Mouse (Mus musculus) liver, adult 2 months (tissue): ENCODE data around the gene Iscu. TPM values are rescaled to one million over a fixed set of nuclear protein-coding genes. Genes with fewer than 3 reads are reported as not detected.
A peak's percentile ranks its signal among the peaks of the same experiment; 100 is the strongest.
"Not testable (repeated sequence)": the region's sequence is repeated elsewhere in the genome, so short reads cannot be mapped to it uniquely, and the experiment has no call there.

Source experiments
- DNase-seq: peaks from one replicate; pipeline ENCODE4 v3.0.0-alpha.2; 2011; ENCODE audit warnings: low read depth, low spot score; ENCODE audit errors: extremely low read depth
- H3K27ac ChIP-seq: fragments of 200-500 bp; replicated peaks from 2 replicates; pipeline ENCODE4 v1.5.1; 2012; ENCODE audit warnings: low read depth, mild to moderate bottlenecking, control low read depth, inconsistent platforms, low read length; ENCODE audit not compliant: insufficient read depth
- H3K27me3 ChIP-seq: fragments of 200-500 bp; 2 replicates; pipeline ENCODE4 v1.6.1; 2012; ENCODE audit warnings: mild to moderate bottlenecking, moderate library complexity, low read length, inconsistent platforms; ENCODE audit not compliant: control insufficient read depth, insufficient read depth
- H3K36me3 ChIP-seq: fragments of 200-500 bp; 2 replicates; pipeline ENCODE4 v1.6.1; 2012; ENCODE audit warnings: low read length, inconsistent platforms; ENCODE audit not compliant: control insufficient read depth, insufficient read depth
- H3K4me1 ChIP-seq: fragments of 200-500 bp; 2 replicates; pipeline ENCODE4 v1.6.1; 2011; ENCODE audit warnings: low read length; ENCODE audit not compliant: control insufficient read depth, insufficient read depth
- H3K4me3 ChIP-seq: fragments of 200-500 bp; 2 replicates; pipeline ENCODE4 v1.5.1; 2011; ENCODE audit warnings: low read depth, mild to moderate bottlenecking, control low read depth, low read length, moderate library complexity; ENCODE audit not compliant: insufficient read depth
- H3K79me2 ChIP-seq: fragments of 200-500 bp; 2 replicates; pipeline ENCODE4 v1.6.1; 2012; ENCODE audit warnings: inconsistent platforms, mild to moderate bottlenecking, low read length, moderate library complexity; ENCODE audit not compliant: control insufficient read depth, insufficient read depth
- H3K9ac ChIP-seq: fragments of 200-500 bp; 2 replicates; pipeline ENCODE4 v1.6.1; 2012; ENCODE audit warnings: low read depth, mild to moderate bottlenecking, control low read depth, inconsistent platforms, low read length
- CTCF ChIP-seq: fragments of 200-500 bp; IDR thresholded peaks from 2 replicates; pipeline ENCODE4 v1.5.1; 2011; ENCODE audit warnings: low read depth, low read length, control low read depth
- POLR2A ChIP-seq: fragments of 200-500 bp; IDR thresholded peaks from 2 replicates; pipeline ENCODE4 v1.6.1; 2011; ENCODE audit warnings: low read length, control low read depth; ENCODE audit not compliant: insufficient read depth; ENCODE audit errors: extremely low read depth
- WGBS: fragments of 180-500 bp; shearing (Covaris S2); methylation state at CpG from one replicate; pipeline ENCODE4 v1.1.7; 2018; 5-methylcytosine and 5-hydroxymethylcytosine counted together
- polyA plus RNA-seq: library from polyadenylated mRNA; depleted of rRNA; stranded (reverse); fragments of >200 nt; gene quantifications from 2 replicates; pipeline ENCODE4 v1.2.3, GENCODE M21; 2012
- total RNA-seq: library from RNA; depleted of rRNA; stranded (reverse); fragments of >200 nt; gene quantifications from 2 replicates; pipeline ENCODE4 v1.2.3, GENCODE M21; 2014

The Iscu gene
- total and polyA plus RNA-seq, 2 experiments: 104 to 133 TPM

GRCm38 (mm10) chr5:113780082-113780752 lies 7.7 kb downstream of the Iscu start:
- no peak for DNase-seq
- H3K27ac ChIP-seq: no peak overlapping the region
- WGBS: 96% methylated on average over 3 of the region's 3 CpGs
- H3K36me3 ChIP-seq: peaks cover 8% of the 10 kb centered on the region; the same call in 1 of the 2 replicates
- no peak overlapping the region for H3K4me3 ChIP-seq
- H3K79me2 ChIP-seq: no peaks in the 10 kb centered on the region
- TF ChIP-seq POLR2A (no peak), CTCF (no peak)
- H3K4me1 ChIP-seq: no peaks in the 10 kb centered on the region
- H3K9ac ChIP-seq: no peak overlapping the region
- H3K27me3 ChIP-seq: no peaks in the 10 kb centered on the region

DNA sequence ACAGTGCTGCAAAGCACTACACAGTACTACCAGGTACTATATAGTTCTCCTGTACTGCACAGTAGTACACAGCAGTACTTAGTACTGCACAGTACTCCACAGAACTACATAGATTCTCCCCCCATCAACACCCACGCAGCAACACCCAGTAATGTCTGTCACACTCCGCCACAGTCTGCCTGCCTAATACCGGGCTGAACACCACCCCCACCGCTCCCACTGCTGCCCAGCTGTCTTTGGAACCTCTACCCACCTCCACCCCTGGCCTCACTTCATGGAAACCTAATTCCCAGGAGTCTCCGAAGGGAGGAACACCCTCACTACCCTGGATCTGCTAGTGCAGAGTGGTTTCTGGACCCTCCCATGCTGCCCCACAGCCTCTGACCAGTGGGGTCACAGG lies 8.2 kb downstream of the Iscu start:
- WGBS: 89% methylated on average over 5 of the region's 5 CpGs

DNA sequence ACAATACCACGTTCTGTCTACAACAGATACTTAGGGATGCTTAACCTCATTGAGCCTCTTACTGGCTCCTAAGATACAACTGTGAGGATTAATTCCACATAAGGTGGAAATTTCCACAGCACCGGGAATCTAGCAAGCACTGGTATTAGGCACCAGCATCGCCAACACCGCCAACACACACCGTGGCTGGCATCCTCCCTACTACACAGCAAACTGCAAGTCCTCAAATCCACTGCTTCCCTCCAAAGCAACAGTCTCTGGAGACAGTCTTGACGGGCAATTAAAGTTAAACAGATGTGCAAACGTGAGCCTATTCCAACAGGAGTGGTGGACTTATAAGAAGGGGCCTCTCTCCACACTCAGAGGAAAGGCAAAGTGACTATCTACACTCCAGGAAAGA lies 8.7 kb downstream of the Iscu start:
- no peak for DNase-seq

More for the DNA sequence above, 8.2 kb downstream of the Iscu start:
- Histone ChIP-seq H3K27ac (no peak overlapping the region), H3K4me3 (no peak overlapping the region), H3K9ac (no peak overlapping the region), H3K4me1 (no peaks in the 10 kb centered on the region), H3K79me2 (no peaks in the 10 kb centered on the region), H3K36me3 (peaks cover 8% of the 10 kb centered on the region; the same call in 1 of the 2 replicates), H3K27me3 (no peaks in the 10 kb centered on the region)
- TF ChIP-seq POLR2A: no peak
- no peak for TF ChIP-seq CTCF
- no peak for DNase-seq

DNA sequence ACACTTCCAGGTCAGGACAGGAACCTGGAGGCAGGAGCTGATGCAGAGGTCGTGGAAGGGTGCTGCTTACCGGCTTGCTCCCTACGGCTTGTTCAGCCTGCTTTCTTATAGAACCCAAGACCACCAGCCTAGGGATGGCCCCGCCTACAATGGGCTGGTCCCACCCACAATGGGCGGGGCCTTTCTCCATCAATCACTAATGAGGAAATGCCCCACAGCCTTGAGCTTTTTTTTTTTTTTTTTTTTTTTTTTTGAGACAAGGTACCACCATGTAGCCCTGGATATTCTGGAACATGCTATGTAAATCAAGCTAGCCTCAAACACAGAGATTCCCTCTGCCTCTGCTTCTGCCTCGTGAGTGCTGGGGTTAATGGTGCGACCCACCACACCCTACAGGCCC lies 9.3 kb downstream of the Iscu start:
- H3K79me2 ChIP-seq: no peaks in the 10 kb centered on the region
- H3K9ac ChIP-seq: no peak overlapping the region
- H3K4me3 ChIP-seq: no peak overlapping the region
- DNase-seq: no peak
- H3K4me1 ChIP-seq: no peaks in the 10 kb centered on the region
- peaks cover 3% of the 10 kb centered on the region; the same call in 1 of the 2 replicates for H3K36me3 ChIP-seq
- TF ChIP-seq CTCF (no peak), POLR2A (no peak)
- no peak overlapping the region for H3K27ac ChIP-seq
- 73% methylated on average over 7 of the region's 7 CpGs for whole genome bisulfite sequencing
- H3K27me3 ChIP-seq: no peaks in the 10 kb centered on the region

More for the DNA sequence above, 8.7 kb downstream of the Iscu start:
- Histone ChIP-seq H3K36me3 (peaks cover 3% of the 10 kb centered on the region; the same call in 1 of the 2 replicates), H3K79me2 (no peaks in the 10 kb centered on the region), H3K27ac (no peak overlapping the region), H3K9ac (no peak overlapping the region), H3K4me3 (no peak overlapping the region), H3K4me1 (no peaks in the 10 kb centered on the region), H3K27me3 (no peaks in the 10 kb centered on the region)
- whole genome bisulfite sequencing: 77% methylated on average over 7 of the region's 7 CpGs
- TF ChIP-seq POLR2A (no peak), CTCF (no peak)

DNA sequence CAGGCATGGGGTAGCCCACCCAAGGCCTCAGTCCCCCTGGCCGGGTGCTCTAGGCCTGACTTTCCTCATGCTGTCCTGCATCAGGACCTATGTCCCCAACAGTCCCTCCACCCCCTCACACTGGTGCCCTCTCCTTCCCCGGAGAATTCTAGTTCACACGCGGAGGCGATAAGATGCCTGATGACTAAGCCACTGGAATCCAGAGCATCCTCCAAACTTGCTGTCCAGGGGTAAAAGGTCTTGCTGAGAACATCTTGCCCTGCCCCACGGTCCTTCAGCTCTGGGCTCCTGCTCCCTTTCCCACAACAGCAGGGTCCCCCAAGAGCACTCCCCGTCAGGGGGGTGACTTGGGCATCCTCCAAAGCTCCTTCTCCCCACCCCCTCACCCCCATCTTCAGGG lies 10.1 kb downstream of the Iscu start:
- no peak overlapping the region for H3K9ac ChIP-seq
- H3K27me3 ChIP-seq: no peaks in the 10 kb centered on the region
- H3K4me1 ChIP-seq: no peaks in the 10 kb centered on the region
- 85% methylated on average over 7 of the region's 7 CpGs for WGBS
- no peak overlapping the region for H3K4me3 ChIP-seq
- H3K27ac ChIP-seq: no peak overlapping the region
- no peaks in the 10 kb centered on the region for H3K79me2 ChIP-seq
- TF ChIP-seq POLR2A: no peak
- TF ChIP-seq CTCF: no peak
- DNase-seq: no peak
- no peaks in the 10 kb centered on the region for H3K36me3 ChIP-seq

DNA sequence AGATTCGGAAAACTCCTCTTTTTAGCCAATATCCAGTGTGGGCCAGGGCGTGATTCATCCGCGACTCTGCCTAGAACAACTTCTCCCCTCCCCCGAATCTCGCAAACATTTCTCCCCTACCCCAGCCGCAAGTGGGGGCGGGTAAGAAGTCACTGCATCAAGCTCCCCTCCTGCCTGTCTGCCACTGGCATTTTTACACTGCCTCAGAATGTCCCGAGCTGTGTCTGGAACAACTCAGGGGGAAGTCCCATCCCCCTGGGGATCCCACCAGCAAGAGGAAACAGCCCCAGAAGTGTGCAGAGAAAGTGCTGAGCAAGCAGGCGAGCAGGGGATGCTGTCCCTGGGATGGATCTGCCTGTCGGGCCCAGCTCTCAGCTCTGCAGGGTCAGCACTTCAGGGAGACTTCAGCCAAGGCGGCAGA lies 11.0 kb downstream of the Iscu start:
- WGBS: 24% methylated on average over 12 of the region's 12 CpGs
- Histone ChIP-seq H3K79me2 (no peaks in the 10 kb centered on the region), H3K4me3 (no peak overlapping the region), H3K36me3 (no peaks in the 10 kb centered on the region), H3K27me3 (no peaks in the 10 kb centered on the region), H3K4me1 (no peaks in the 10 kb centered on the region), H3K27ac (no peak overlapping the region), H3K9ac (no peak overlapping the region)
- peak; percentile 19 for DNase-seq
- TF ChIP-seq POLR2A: no peak
- TF ChIP-seq CTCF: no peak

- H3K4me1 ChIP-seq, H3K9ac ChIP-seq, DNase-seq, H3K27me3 ChIP-seq, H3K27ac ChIP-seq, H3K4me3 ChIP-seq, H3K79me2 ChIP-seq, H3K36me3 ChIP-seq: not testable (repeated sequence)
- WGBS: 29% methylated on average over 3 of the region's 3 CpGs
These were observed 11.6 kb downstream of the Iscu start for GRCm38 (mm10) chr5:113784104-113784503.
